Mouse (Mus musculus) testis, adult 2 months (tissue): ENCODE data around the gene Fuz.

Experiments used
- CTCF ChIP-seq: fragments of 200-500 bp; IDR thresholded peaks from 2 replicates; pipeline ENCODE4 v1.5.1; 2012; ENCODE audit warnings: low read depth, mild to moderate bottlenecking, inconsistent platforms, low read length, moderate library complexity; ENCODE audit not compliant: control insufficient read depth, insufficient read depth, insufficient replicate concordance
- POLR2A ChIP-seq: fragments of 200-500 bp; IDR thresholded peaks from 2 replicates; pipeline ENCODE4 v1.6.1; 2012; ENCODE audit warnings: low read depth, mild to moderate bottlenecking, inconsistent platforms, low read length, moderate library complexity; ENCODE audit not compliant: control insufficient read depth

DNA sequence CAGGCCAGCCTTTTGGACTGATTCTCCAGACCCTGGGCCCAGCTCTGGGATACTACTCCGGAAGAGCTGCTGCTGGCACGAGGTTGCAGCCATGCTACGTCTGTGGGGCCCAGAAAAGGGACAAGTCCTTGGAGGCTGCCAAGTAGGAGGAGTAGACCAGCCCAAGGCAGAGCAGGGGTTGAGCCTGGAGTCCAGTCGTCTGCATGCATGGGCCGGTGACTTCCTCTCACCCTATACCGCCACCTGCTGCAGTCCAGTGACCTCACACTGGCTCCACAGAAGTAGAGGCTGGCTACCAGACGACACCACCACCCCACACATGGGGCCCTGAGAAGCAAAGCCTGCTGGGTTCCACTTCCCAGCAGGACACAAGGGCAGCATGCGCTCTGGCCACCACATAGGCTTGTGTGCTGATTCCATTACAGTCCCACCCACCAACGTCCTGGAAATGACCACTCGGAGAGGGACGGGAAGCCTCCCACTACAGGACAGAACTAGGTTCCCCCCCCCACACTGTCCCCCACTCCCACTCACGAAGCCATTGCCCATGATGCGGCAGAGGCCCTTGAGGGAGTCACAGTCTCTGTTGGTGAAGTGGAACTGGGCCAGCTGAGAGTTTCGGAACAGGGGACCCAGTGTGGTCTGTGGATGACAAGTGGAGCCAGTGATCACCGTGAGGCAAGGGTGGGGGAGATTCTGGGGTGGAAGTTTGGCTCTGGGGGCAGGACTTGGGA is 29.4 kb upstream of the Fuz start:
- TF ChIP-seq CTCF, result peak; percentile 16; the same call in 1 of the 2 replicates
- TF ChIP-seq POLR2A, result 0 out of 2 replicates have a peak, but pooled peaks have one; percentile 26
